Mouse (Mus musculus) cerebellum, adult 2 months (tissue): ENCODE results near the gene Igsf21. TPM values are rescaled to one million over a fixed set of nuclear protein-coding genes. Genes with fewer than 3 reads are reported as not detected.

ENCODE experiments used
- DNase-seq, 2 experiments: peaks; one replicate each; pipeline ENCODE4 v3.0.0; 2021
- H3K27ac ChIP-seq: fragments of 200-500 bp; 2 replicates; pipeline ENCODE4 v1.5.1; 2012; ENCODE audit warnings: low read length, control low read depth, inconsistent platforms; ENCODE audit not compliant: insufficient read depth
- H3K27me3 ChIP-seq: fragments of 200-500 bp; 2 replicates; pipeline ENCODE4 v1.6.1; 2012; ENCODE audit warnings: inconsistent platforms, mild to moderate bottlenecking, low read length, moderate library complexity; ENCODE audit not compliant: control insufficient read depth, insufficient read depth
- H3K4me1 ChIP-seq: fragments of 200-500 bp; 2 replicates; pipeline ENCODE4 v1.6.1; 2011; ENCODE audit warnings: low read length; ENCODE audit not compliant: control insufficient read depth, insufficient read depth
- H3K4me3 ChIP-seq: fragments of 200-500 bp; replicated peaks from 2 replicates; pipeline ENCODE3; 2011; ENCODE audit warnings: mild to moderate bottlenecking, low read depth, low read length, control low read depth; ENCODE audit not compliant: insufficient read depth
- CTCF ChIP-seq: fragments of 200-500 bp; IDR thresholded peaks from 2 replicates; pipeline ENCODE4 v1.5.1; 2011; ENCODE audit warnings: low read depth, mild to moderate bottlenecking, control low read depth, low read length, moderate library complexity, borderline replicate concordance; ENCODE audit not compliant: insufficient read depth
- POLR2A ChIP-seq: fragments of 200-500 bp; IDR thresholded peaks from 2 replicates; pipeline ENCODE4 v1.6.1; 2011; ENCODE audit warnings: low read length, control low read depth, borderline replicate concordance; ENCODE audit not compliant: insufficient read depth
- WGBS: fragments of 180-500 bp; shearing (Covaris S2); methylation state at CpG from one replicate; pipeline ENCODE4 v1.1.7; 2018; 5-methylcytosine and 5-hydroxymethylcytosine counted together
- polyA plus RNA-seq: library from polyadenylated mRNA; depleted of rRNA; stranded (reverse); fragments of >200 nt; gene quantifications from 2 replicates; pipeline ENCODE4 v1.2.3, GENCODE M21; 2012

Igsf21 gene
- polyA plus RNA-seq, 1 experiment: 55.2 TPM

DNA sequence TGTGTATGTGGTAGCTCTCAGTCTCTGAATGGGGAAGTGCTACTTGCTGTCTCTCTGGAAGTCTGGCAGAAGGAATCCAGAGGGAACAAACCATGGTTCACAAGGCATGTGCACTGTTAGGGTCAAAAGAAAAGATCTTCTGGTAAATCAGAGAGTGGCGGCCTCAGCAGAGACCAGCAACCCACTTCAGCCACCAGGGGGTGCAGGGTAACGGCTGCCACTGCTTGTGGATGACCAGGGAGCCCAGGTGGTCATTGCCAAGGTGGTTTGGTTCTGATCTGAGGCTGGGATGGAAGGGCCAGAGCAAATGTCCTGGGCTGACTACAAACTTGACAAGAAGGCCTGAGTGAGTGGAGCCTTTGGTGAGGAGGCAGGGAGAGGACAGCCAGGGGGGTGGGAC, 150.3 kb downstream of the Igsf21 start:
- H3K27ac ChIP-seq: no peak overlapping the region
- TF ChIP-seq POLR2A (no peak), CTCF (peak; percentile 49; the same call in 1 of the 2 replicates)
- 52% methylated on average over 2 of the region's 2 CpGs for WGBS
- DNase-seq: no peak
- H3K4me1 ChIP-seq: peaks cover 10% of the 10 kb centered on the region
- H3K4me3 ChIP-seq: no peak overlapping the region
- H3K27me3 ChIP-seq: no peaks in the 10 kb centered on the region

DNA sequence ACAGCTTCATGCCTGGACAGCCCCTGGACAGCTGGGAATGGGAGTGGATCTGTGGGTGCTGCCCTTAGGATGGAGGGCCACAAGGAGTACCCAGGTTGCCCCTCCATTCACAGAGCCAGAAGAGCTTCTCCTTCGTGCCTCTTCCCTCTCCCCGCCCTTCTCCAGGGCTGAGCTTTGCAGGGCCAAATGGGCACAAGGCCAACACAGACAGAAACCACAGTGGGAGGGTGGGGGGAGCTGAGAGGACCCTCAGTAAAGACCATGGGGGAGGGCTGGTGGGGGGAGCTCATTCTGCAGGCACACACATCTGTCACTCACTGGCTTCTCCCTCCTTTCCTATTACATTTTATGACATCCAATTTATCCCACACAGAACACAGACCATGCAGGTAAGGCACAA, 151.7 kb downstream of the Igsf21 start:
- TF ChIP-seq POLR2A (no peak), CTCF (no peak)
- no peaks in the 10 kb centered on the region for H3K27me3 ChIP-seq
- H3K4me1 ChIP-seq: peaks cover 10% of the 10 kb centered on the region
- 47% methylated on average over 2 of the region's 2 CpGs for WGBS
- no peak overlapping the region for H3K27ac ChIP-seq
- H3K4me3 ChIP-seq: no peak overlapping the region
- no peak for DNase-seq

DNA sequence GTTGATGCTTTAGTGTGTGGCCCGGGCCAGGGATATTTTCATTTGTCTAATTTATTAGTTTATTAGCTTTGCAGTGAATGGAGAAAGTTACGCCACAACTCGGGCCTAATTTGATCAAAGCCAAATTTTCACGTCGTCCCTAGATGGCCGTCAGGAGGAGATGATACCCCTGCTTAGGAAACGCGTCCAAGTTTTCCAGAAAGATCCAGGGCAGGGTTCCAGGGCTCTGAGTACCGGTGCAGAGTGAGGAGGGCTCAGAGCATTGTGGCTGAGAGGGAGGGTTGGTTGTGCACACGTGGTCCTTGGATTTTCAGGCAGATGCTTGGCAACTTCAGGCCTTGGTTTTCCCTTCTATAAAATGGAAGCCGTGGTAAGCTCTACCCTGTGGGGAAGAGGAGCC, 154.2 kb downstream of the Igsf21 start:
- no peak overlapping the region for H3K27ac ChIP-seq
- TF ChIP-seq POLR2A (no peak), CTCF (no peak)
- H3K4me3 ChIP-seq: no peak overlapping the region
- 49% methylated on average over 11 of the region's 11 CpGs for WGBS
- no peaks in the 10 kb centered on the region for H3K27me3 ChIP-seq
- DNase-seq: no peak
- peaks cover 10% of the 10 kb centered on the region for H3K4me1 ChIP-seq

DNA sequence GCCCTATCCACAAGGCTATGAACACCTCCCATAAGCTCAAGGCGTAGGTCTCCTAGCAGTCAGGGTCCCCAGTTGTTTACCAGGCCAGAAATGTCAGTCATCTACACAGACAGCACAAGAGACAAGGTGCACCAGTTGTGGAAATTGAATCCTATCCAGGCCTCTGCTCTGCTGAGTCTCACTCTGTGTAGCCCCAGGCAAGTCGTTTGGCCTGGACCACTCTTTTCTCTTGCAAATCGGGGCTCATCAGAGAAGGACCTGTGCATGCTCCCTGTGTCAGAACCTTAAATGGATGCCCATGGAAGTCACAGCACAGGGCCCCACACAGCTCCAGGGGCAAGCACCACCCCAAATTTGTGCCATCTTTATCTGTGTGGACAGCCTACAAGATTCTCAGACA, 154.9 kb downstream of the Igsf21 start:
- Histone ChIP-seq H3K4me1 (peaks cover 10% of the 10 kb centered on the region), H3K27me3 (no peaks in the 10 kb centered on the region), H3K4me3 (no peak overlapping the region), H3K27ac (no peak overlapping the region)
- no peak for DNase-seq
- WGBS: 65% methylated on average over 3 of the region's 3 CpGs
- TF ChIP-seq CTCF: no peak
- TF ChIP-seq POLR2A: no peak

GRCm38 (mm10) chr4:140089676-140090075, 156.9 kb downstream of the Igsf21 start:
- TF ChIP-seq CTCF (no peak), POLR2A (no peak)
- no peak overlapping the region for H3K4me3 ChIP-seq
- H3K4me1 ChIP-seq: peaks cover 20% of the 10 kb centered on the region
- 90% methylated on average over 4 of the region's 4 CpGs for WGBS
- DNase-seq: no peak
- H3K27me3 ChIP-seq: no peaks in the 10 kb centered on the region
- H3K27ac ChIP-seq: no peak overlapping the region

DNA sequence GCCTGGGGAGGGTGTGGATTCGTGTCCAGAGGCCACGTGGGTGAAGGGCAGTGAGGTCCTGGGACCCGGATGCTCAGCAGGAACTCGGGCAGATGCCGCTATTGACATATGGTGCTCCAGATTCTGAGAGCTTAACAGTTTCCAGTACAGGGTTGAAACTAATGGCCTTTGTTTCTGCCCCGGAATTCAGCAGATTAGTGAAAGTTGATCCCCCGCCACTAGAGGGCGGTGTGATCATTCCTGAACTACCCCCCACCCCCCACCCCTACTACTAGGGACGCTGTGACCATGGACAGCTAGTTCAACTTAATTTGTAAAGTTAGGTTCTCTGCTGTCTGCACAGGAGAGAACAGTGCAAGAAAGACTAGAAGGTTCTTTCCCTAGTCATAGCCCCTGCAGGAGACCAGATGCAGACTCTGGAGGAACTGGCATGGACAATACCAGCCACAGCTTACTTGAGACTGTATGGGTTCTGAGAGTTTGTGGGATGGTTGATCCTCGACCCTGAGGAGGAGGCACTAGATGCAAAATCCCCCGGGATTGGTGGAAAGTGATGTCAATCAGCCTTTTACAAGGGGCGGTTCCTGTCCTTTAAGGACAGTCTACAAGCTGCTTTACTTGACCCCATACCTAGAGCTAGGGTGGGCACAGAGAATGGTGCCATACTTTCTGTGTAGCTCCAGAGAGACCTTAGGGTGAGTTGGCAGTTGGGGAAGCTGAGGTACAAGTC, 157.7 kb downstream of the Igsf21 start:
- peaks cover 21% of the 10 kb centered on the region for H3K4me1 ChIP-seq
- 56% methylated on average over 12 of the region's 12 CpGs for WGBS
- no peak overlapping the region for H3K27ac ChIP-seq
- no peaks in the 10 kb centered on the region for H3K27me3 ChIP-seq
- no peak overlapping the region for H3K4me3 ChIP-seq
- peak; percentile 31; the same call in 1 of the 2 replicates for TF ChIP-seq CTCF
- TF ChIP-seq POLR2A: no peak
- DNase-seq: no peak

GRCm38 (mm10) chr4:140086192-140086591, 160.4 kb downstream of the Igsf21 start:
- peaks cover 42% of the 10 kb centered on the region for H3K4me1 ChIP-seq
- no peaks in the 10 kb centered on the region for H3K27me3 ChIP-seq
- DNase-seq: no peak
- WGBS: 82% methylated on average over 7 of the region's 7 CpGs
- TF ChIP-seq POLR2A (no peak), CTCF (no peak)
- H3K27ac ChIP-seq: no peak overlapping the region
- H3K4me3 ChIP-seq: no peak overlapping the region

DNA sequence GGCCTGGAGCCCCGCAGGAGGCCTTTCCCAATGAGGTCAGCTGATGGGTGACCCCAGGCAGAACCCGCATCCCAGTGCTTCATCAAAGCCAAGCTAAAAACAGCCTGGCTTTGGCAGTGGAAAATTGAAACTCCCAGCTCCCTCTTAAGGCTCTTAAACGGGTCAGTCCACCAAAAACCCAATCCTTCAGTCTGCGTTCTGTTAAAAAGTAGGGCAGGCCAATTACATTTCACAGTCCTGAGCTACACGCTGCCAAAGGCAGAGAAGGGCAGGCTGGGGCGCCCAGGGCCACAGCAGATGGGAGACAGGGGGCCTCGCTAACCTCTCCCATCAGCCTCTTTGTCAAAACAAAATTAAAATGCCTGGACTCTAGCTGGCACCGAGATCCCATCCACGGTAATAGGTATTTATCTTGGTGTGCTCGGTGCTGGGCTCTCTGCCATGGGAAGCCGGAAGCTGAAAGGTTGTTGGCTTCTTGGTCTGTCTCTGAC, 162.0 kb downstream of the Igsf21 start:
- H3K27ac ChIP-seq: peak overlapping the region; percentile 38
- H3K27me3 ChIP-seq: no peaks in the 10 kb centered on the region
- H3K4me1 ChIP-seq: peaks cover 42% of the 10 kb centered on the region
- 6% methylated on average over 11 of the region's 11 CpGs for WGBS
- no peak overlapping the region for H3K4me3 ChIP-seq
- peak; percentile 73 to 80 for DNase-seq
- TF ChIP-seq POLR2A (no peak), CTCF (no peak)
